Mouse (Mus musculus): ENCODE data around the gene Fkbp14. TPM values are rescaled to one million over a fixed set of nuclear protein-coding genes. Genes with fewer than 3 reads are reported as not detected.

Gene Fkbp14
- polyA plus RNA-seq, 1 experiment from 2014 or later = 8.1 TPM

DNA sequence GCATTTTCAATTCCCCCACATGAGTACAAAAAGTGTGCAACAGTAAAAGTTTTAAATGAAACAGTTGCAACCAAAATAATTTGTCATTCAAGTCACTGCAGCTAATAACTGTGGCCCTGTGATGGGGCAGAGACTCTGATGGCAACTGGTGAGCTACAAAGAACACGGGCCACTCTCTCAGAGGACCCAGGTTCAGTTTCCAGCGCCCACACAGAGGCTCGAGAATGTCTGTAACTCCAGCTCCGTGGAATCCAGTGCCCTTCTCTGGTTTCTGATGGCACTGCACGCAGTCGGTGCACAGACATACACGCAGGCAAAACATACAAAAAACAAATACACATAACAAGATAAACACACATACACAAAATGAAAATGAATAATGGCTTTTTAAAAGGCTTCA, 39.4 kb downstream of the Fkbp14 start:
- no peaks in the 10 kb centered on the region for H3K9me3 ChIP-seq (replicated peaks; ENCODE audit: control insufficient read depth, low read length, poor library complexity, severe bottlenecking)
- no peak overlapping the region for H3K9ac ChIP-seq (ENCODE audit: low read depth, low read length)
- no peak for ATAC-seq
- no peak overlapping the region for H3K4me2 ChIP-seq (ENCODE audit: low read length)
- WGBS = 98% methylated on average over 7 of the region's 7 CpGs
- H3K27me3 ChIP-seq (ENCODE audit: control insufficient read depth, insufficient read depth, low read depth, low read length) = no peaks in the 10 kb centered on the region
- peaks cover 30% of the 10 kb centered on the region for H3K4me1 ChIP-seq (ENCODE audit: control insufficient read depth, insufficient read depth, low read length)
- H3K36me3 ChIP-seq (ENCODE audit: control insufficient read depth, insufficient read depth, low read length) = no peaks in the 10 kb centered on the region
- no peak overlapping the region for H3K27ac ChIP-seq (ENCODE audit: low read length)
- H3K4me3 ChIP-seq (ENCODE audit: low read depth, low read length) = no peak overlapping the region

DNA sequence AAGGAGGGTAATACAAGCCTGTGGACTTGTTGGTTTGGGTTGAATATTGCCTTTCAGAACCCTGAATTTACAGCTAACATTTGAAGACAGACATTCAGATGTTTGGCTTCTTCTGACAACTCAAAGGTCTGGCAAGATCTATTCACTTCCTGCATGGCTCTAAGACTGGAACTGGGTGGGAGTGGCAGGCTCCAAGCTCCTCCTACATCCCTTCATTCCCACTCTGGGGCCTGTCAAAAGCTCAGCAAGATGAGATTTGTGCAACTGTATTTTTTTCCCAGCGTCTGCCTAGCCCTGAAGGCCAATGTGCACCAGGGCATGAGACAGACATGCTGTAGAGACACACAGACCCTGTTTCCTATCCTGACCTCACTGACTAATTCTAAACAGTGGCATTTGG, 41.3 kb downstream of the Fkbp14 start:
- no peak overlapping the region for H3K4me2 ChIP-seq (ENCODE audit: low read length)
- no peak overlapping the region for H3K27ac ChIP-seq (ENCODE audit: low read length)
- no peak overlapping the region for H3K9ac ChIP-seq (ENCODE audit: low read depth, low read length)
- H3K4me3 ChIP-seq (ENCODE audit: low read depth, low read length) = no peak overlapping the region
- H3K9me3 ChIP-seq (replicated peaks; ENCODE audit: control insufficient read depth, low read length, poor library complexity, severe bottlenecking) = no peaks in the 10 kb centered on the region
- no peaks in the 10 kb centered on the region for H3K27me3 ChIP-seq (ENCODE audit: control insufficient read depth, insufficient read depth, low read depth, low read length)
- H3K36me3 ChIP-seq (ENCODE audit: control insufficient read depth, insufficient read depth, low read length) = no peaks in the 10 kb centered on the region
- peaks cover 32% of the 10 kb centered on the region for H3K4me1 ChIP-seq (ENCODE audit: control insufficient read depth, insufficient read depth, low read length)
- WGBS = 25% methylated on average over 1 of the region's 1 CpGs
- ATAC-seq = no peak

DNA sequence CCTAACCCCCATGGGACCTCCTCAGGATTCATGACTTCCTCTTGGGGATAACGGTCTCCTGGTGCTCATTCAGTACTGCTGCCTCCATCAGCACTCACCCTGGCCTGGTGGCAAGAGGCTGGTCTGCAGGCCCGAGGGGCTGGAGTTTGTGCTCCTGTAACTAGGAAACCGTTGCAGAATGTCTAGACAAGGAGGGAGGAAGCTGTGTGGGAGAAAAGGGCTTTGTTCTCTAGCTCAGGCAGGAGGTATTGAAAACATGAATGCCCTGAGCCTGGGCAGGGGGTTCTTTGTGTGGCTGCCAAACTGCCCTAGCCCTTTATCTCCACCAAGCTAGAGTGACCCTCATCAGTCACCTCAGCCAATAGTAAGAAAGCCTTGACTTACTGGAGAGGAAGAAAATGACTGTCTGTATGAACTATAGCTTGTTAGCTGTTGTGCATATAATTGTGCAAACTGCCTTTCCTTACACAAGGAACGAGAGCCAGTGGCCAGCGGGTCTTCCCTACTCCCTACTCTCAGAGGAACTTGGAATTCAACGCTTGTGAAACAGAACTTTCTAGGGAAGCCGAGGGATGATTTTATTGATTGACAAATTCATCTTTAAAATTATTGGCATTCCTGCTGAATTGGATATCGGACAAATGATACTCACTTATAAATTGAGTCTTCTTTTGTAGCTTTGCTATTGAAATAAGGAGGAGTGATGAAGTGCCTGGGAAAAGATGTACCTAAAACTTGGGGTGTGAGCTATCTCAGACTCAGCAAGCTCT, 42.6 kb downstream of the Fkbp14 start:
- no peak overlapping the region for H3K9ac ChIP-seq (ENCODE audit: low read depth, low read length)
- no peaks in the 10 kb centered on the region for H3K36me3 ChIP-seq (ENCODE audit: control insufficient read depth, insufficient read depth, low read length)
- WGBS = 8% methylated on average over 8 of the region's 8 CpGs
- H3K27me3 ChIP-seq (ENCODE audit: control insufficient read depth, insufficient read depth, low read depth, low read length) = no peaks in the 10 kb centered on the region
- H3K4me2 ChIP-seq (ENCODE audit: low read length) = 0 out of 2 replicates have a peak overlapping the region, but pooled peaks have one; percentile 1
- ATAC-seq = peak; percentile 84
- peaks cover 33% of the 10 kb centered on the region for H3K4me1 ChIP-seq (ENCODE audit: control insufficient read depth, insufficient read depth, low read length)
- peak overlapping the region; percentile 66 for H3K27ac ChIP-seq (ENCODE audit: low read length)
- no peak overlapping the region for H3K4me3 ChIP-seq (ENCODE audit: low read depth, low read length)
- no peaks in the 10 kb centered on the region for H3K9me3 ChIP-seq (replicated peaks; ENCODE audit: control insufficient read depth, low read length, poor library complexity, severe bottlenecking)

DNA sequence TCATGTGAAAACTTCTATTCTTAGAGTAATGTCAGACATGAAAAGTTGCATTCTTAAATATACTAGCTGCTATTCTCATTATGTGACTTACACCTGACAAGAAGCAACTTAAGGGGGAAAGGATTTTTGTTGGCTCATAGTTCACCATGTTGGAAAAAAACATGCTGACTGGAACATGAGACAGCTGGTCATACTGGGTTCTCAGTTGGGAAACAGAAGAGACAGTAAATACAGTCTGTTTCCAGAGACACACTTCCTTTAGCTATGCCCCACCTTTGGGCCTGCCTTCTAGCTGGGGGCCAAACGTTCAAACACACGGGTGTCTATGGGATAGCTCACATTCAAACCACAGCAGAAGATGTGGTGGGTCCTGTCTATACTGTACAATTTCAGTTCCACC, 43.5 kb downstream of the Fkbp14 start:
- Histone ChIP-seq H3K27ac (ENCODE audit: low read length) (peak overlapping the region; percentile 66), H3K4me3 (ENCODE audit: low read depth, low read length) (no peak overlapping the region), H3K9ac (ENCODE audit: low read depth, low read length) (no peak overlapping the region), H3K36me3 (ENCODE audit: control insufficient read depth, insufficient read depth, low read length) (no peaks in the 10 kb centered on the region), H3K4me1 (ENCODE audit: control insufficient read depth, insufficient read depth, low read length) (peaks cover 41% of the 10 kb centered on the region), H3K27me3 (ENCODE audit: control insufficient read depth, insufficient read depth, low read depth, low read length) (no peaks in the 10 kb centered on the region), H3K4me2 (ENCODE audit: low read length) (no peak overlapping the region), H3K9me3 (replicated peaks; ENCODE audit: control insufficient read depth, low read length, poor library complexity, severe bottlenecking) (no peaks in the 10 kb centered on the region)
- WGBS = 47% methylated on average over 2 of the region's 2 CpGs
- no peak for ATAC-seq

DNA sequence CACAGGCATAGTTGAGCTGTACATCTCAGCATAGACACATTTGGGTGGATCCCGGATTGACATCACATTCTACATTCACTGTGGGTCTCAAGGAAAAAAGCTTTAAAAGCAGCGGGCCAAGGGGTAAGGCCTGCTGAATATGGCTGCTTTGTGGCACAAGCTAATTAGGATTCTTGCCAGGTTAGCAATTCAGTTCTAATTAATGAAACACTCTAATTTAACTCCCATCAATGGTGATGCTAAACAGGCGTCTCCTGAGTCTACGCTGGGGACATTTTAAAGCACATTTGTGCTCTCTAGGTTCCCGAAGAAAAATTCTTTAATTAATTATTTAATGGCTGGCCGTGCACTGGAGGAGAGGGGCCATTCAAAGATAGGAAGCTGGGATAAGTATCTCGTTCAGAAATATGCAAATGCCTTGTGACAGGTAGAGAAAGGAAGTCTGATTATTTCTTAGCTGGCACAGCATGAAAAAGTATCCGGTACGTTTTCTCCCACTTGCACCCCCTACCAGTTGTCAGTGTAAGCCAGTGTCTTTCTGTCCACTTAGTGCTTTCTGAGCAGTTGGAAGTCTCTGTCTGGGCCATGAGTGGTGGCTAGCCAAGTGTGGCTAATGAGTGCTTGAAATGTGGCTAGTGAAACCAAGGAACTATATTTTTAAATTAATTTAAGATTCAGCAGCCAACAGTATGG, 44.2 kb downstream of the Fkbp14 start:
- Histone ChIP-seq H3K27ac (ENCODE audit: low read length) (peak overlapping the region; percentile 52; the same call in 1 of the 2 replicates), H3K4me1 (ENCODE audit: control insufficient read depth, insufficient read depth, low read length) (peaks cover 43% of the 10 kb centered on the region), H3K27me3 (ENCODE audit: control insufficient read depth, insufficient read depth, low read depth, low read length) (no peaks in the 10 kb centered on the region), H3K4me3 (ENCODE audit: low read depth, low read length) (no peak overlapping the region), H3K9me3 (replicated peaks; ENCODE audit: control insufficient read depth, low read length, poor library complexity, severe bottlenecking) (no peaks in the 10 kb centered on the region), H3K4me2 (ENCODE audit: low read length) (no peak overlapping the region), H3K9ac (ENCODE audit: low read depth, low read length) (no peak overlapping the region), H3K36me3 (ENCODE audit: control insufficient read depth, insufficient read depth, low read length) (no peaks in the 10 kb centered on the region)
- peak; percentile 47 for ATAC-seq
- WGBS = 19% methylated on average over 9 of the region's 9 CpGs

DNA sequence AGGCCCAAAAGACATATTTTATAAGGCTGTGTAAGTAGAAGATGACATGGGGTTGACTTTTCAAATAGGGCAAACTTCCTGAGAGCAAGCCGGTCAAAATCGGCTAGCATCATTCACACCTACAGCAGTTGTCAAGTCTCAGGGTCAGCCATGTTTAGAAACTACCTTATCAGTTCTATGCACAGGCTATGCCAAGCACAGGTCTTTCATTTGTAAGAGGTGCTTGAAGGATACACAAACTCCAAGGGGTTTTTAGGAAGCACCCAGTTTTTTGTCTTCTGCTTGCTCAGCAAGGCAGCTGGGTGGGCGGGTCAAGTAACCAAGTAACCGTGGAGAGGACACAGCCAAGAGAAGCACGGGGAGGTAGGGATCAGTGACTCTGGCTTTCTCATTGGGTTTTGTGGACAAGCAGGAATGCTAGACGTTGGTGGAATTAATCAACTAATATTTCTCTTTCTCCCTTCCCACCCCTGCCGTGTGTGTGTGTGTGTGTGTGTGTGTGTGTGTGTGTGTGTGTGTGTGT, 46.2 kb downstream of the Fkbp14 start:
- peaks cover 43% of the 10 kb centered on the region for H3K4me1 ChIP-seq (ENCODE audit: control insufficient read depth, insufficient read depth, low read length)
- 64% methylated on average over 7 of the region's 7 CpGs for WGBS
- H3K4me2 ChIP-seq (ENCODE audit: low read length) = no peak overlapping the region
- H3K4me3 ChIP-seq (ENCODE audit: low read depth, low read length) = no peak overlapping the region
- no peaks in the 10 kb centered on the region for H3K9me3 ChIP-seq (replicated peaks; ENCODE audit: control insufficient read depth, low read length, poor library complexity, severe bottlenecking)
- H3K36me3 ChIP-seq (ENCODE audit: control insufficient read depth, insufficient read depth, low read length) = peaks cover 4% of the 10 kb centered on the region; the same call in 1 of the 2 replicates
- no peaks in the 10 kb centered on the region for H3K27me3 ChIP-seq (ENCODE audit: control insufficient read depth, insufficient read depth, low read depth, low read length)
- H3K9ac ChIP-seq (ENCODE audit: low read depth, low read length) = no peak overlapping the region
- no peak for ATAC-seq
- no peak overlapping the region for H3K27ac ChIP-seq (ENCODE audit: low read length)

DNA sequence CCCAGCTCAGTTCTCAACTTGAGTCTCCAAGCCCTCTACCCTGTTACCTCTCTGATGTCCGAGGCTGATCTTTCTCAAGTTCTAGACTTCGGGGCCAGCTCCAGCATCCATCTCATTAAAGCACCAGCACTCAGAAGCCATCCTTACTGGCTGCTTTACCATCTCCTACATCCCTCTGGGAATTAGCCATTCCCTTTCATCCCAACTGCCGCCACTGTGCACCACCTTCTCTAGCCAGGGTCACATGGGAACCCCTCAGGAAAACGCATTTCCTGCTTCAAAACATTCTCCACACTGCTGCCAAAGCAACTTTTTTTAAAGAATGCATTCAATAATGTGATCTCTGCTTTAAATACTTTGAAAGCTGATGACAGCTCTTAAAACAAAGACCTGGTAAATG, 47.8 kb downstream of the Fkbp14 start:
- H3K27me3 ChIP-seq (ENCODE audit: control insufficient read depth, insufficient read depth, low read depth, low read length) = no peaks in the 10 kb centered on the region
- H3K4me2 ChIP-seq (ENCODE audit: low read length) = no peak overlapping the region
- peaks cover 4% of the 10 kb centered on the region; the same call in 1 of the 2 replicates for H3K36me3 ChIP-seq (ENCODE audit: control insufficient read depth, insufficient read depth, low read length)
- H3K4me1 ChIP-seq (ENCODE audit: control insufficient read depth, insufficient read depth, low read length) = peaks cover 31% of the 10 kb centered on the region
- H3K27ac ChIP-seq (ENCODE audit: low read length) = peak overlapping the region; percentile 29
- ATAC-seq = no peak
- no peak overlapping the region for H3K4me3 ChIP-seq (ENCODE audit: low read depth, low read length)
- WGBS = 66% methylated on average over 4 of the region's 4 CpGs
- no peak overlapping the region for H3K9ac ChIP-seq (ENCODE audit: low read depth, low read length)
- no peaks in the 10 kb centered on the region for H3K9me3 ChIP-seq (replicated peaks; ENCODE audit: control insufficient read depth, low read length, poor library complexity, severe bottlenecking)

DNA sequence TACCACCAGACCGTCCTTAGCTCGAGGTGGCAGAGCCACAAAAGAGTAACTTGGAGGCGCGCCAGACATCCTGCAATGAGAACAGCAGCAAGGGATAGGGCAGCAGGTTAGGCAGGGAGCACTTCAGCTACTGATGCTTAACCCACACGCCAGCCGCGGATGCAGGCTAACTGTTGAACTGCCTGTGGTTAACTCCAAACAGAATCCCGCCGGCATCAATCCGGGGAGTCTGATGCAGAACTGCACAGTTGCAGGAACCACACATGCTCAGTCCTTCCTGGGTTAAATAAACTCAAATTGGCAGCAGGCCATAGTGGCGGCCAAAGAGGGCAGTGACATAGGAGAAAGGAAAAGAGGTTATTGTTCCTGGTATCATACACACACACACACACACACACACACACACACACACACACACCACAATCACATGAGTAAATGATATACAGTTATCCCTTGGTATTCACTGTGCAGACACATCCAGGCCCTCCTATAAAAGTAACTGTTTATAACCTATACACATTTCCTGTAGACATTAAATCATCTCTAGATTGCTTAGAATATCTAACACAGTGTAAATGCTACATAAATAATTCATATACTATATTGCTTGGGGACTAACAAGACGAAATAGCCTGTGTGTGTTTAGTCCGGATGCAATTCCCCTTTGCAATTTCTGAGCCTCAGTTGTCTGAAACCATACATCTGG, 48.6 kb downstream of the Fkbp14 start:
- ATAC-seq = peak; percentile 52; the same call in 1 of the 2 replicates
- no peak overlapping the region for H3K27ac ChIP-seq (ENCODE audit: low read length)

More for the DNA sequence above, 48.6 kb downstream of the Fkbp14 start:
- H3K4me2 ChIP-seq (ENCODE audit: low read length) = no peak overlapping the region
- peaks cover 9% of the 10 kb centered on the region; the same call in 1 of the 2 replicates for H3K36me3 ChIP-seq (ENCODE audit: control insufficient read depth, insufficient read depth, low read length)
- H3K27me3 ChIP-seq (ENCODE audit: control insufficient read depth, insufficient read depth, low read depth, low read length) = no peaks in the 10 kb centered on the region
- peaks cover 23% of the 10 kb centered on the region for H3K4me1 ChIP-seq (ENCODE audit: control insufficient read depth, insufficient read depth, low read length)
- no peak overlapping the region for H3K9ac ChIP-seq (ENCODE audit: low read depth, low read length)
- WGBS = 58% methylated on average over 13 of the region's 13 CpGs
- no peak overlapping the region for H3K4me3 ChIP-seq (ENCODE audit: low read depth, low read length)
- no peaks in the 10 kb centered on the region for H3K9me3 ChIP-seq (replicated peaks; ENCODE audit: control insufficient read depth, low read length, poor library complexity, severe bottlenecking)
